Mouse (Mus musculus): Measurements from ENCODE around the gene Tspan5.

Gene Tspan5

GRCm38 (mm10) chr3:138771549-138772333 lies 29.7 kb downstream of the Tspan5 start:
- CTCF ChIA-PET: no interaction called here

GRCm38 (mm10) chr3:138773871-138774606 lies 32.0 kb downstream of the Tspan5 start:
- CTCF ChIA-PET: no interaction called here

- CTCF ChIA-PET: no interaction called here
Measured at GRCm38 (mm10) chr3:138774607-138774943, 32.6 kb downstream of the Tspan5 start.

GRCm38 (mm10) chr3:138775926-138776715 lies 34.1 kb downstream of the Tspan5 start:
- CTCF ChIA-PET: no interaction called here

- CTCF ChIA-PET: no interaction called here
Measured at GRCm38 (mm10) chr3:138781492-138781891, 39.5 kb downstream of the Tspan5 start.

- CTCF ChIA-PET: no interaction called here
Measured at GRCm38 (mm10) chr3:138783859-138784640, 42.1 kb downstream of the Tspan5 start.

- CTCF ChIA-PET: no interaction called here
Measured at GRCm38 (mm10) chr3:138784641-138785025, 42.6 kb downstream of the Tspan5 start.

- CTCF ChIA-PET: no interaction called here
Measured at GRCm38 (mm10) chr3:138787758-138788488, 45.9 kb downstream of the Tspan5 start.

GRCm38 (mm10) chr3:138788489-138788850 lies 46.5 kb downstream of the Tspan5 start:
- CTCF ChIA-PET: no interaction called here

GRCm38 (mm10) chr3:138789275-138789674 lies 47.3 kb downstream of the Tspan5 start:
- CTCF ChIA-PET: no interaction called here

- CTCF ChIA-PET: no interaction called here
Measured at GRCm38 (mm10) chr3:138794533-138794932, 52.5 kb downstream of the Tspan5 start.

GRCm38 (mm10) chr3:138795951-138796350 lies 54.0 kb downstream of the Tspan5 start:
- CTCF ChIA-PET: no interaction called here

GRCm38 (mm10) chr3:138796583-138796982 lies 54.6 kb downstream of the Tspan5 start:
- CTCF ChIA-PET: no interaction called here

- CTCF ChIA-PET: no interaction called here
Measured at GRCm38 (mm10) chr3:138800664-138801411, 58.8 kb downstream of the Tspan5 start.

- CTCF ChIA-PET: interaction anchor here (0.5 kb wide), 1 partner anchor 193 kb away, joined by 3 read pairs; no protein-coding TSS in a partner anchor
Measured at GRCm38 (mm10) chr3:138801661-138802060, 59.7 kb downstream of the Tspan5 start.

GRCm38 (mm10) chr3:138802722-138803443 lies 60.9 kb downstream of the Tspan5 start:
- CTCF ChIA-PET: no interaction called here

GRCm38 (mm10) chr3:138803444-138804085 lies 61.6 kb downstream of the Tspan5 start:
- CTCF ChIA-PET: no interaction called here

- CTCF ChIA-PET: no interaction called here
Measured at GRCm38 (mm10) chr3:138804104-138805048, 62.4 kb downstream of the Tspan5 start.

Measured in spleen, embryonic (tissue).